Mouse (Mus musculus) olfactory bulb, adult 2 months (tissue): Measurements from ENCODE around the gene Mdga1.

Experiments used
- CTCF ChIP-seq: fragments of 200-500 bp; IDR thresholded peaks from 2 replicates; pipeline ENCODE4 v1.5.1; 2012; ENCODE audit warnings: low read depth, mild to moderate bottlenecking, low read length, moderate library complexity; ENCODE audit not compliant: insufficient read depth
- POLR2A ChIP-seq: fragments of 200-500 bp; IDR thresholded peaks from 2 replicates; pipeline ENCODE4 v1.6.1; 2012; ENCODE audit warnings: mild to moderate bottlenecking, low read depth, low read length, moderate library complexity; ENCODE audit not compliant: insufficient read depth

GRCm38 (mm10) chr17:29865914-29866313 lies 104.0 kb downstream of the Mdga1 start:
- TF ChIP-seq CTCF (no peak), POLR2A (no peak)
